Mouse (Mus musculus): ENCODE measurements around the gene Grk3. TPM values are rescaled to one million over a fixed set of nuclear protein-coding genes. Genes with fewer than 3 reads are reported as not detected.

Grk3 gene
- polyA plus RNA-seq, 1 experiment from 2014 or later, result 6.6 TPM

GRCm38 (mm10) chr5:112956841-112957240, 58.8 kb downstream of the Grk3 start:
- no peaks in the 10 kb centered on the region for H3K9me3 ChIP-seq
- H3K4me1 ChIP-seq (replicated peaks), result peaks cover 49% of the 10 kb centered on the region
- no peaks in the 10 kb centered on the region for H3K36me3 ChIP-seq
- H3K4me3 ChIP-seq, result no peak overlapping the region
- no peak for DNase-seq (ENCODE audit: low spot score)
- WGBS, result 90% methylated on average over 12 of the region's 12 CpGs
- no peak overlapping the region for H3K27ac ChIP-seq
- no peaks in the 10 kb centered on the region for H3K27me3 ChIP-seq (ENCODE audit: insufficient read depth, poor library complexity, severe bottlenecking)

DNA sequence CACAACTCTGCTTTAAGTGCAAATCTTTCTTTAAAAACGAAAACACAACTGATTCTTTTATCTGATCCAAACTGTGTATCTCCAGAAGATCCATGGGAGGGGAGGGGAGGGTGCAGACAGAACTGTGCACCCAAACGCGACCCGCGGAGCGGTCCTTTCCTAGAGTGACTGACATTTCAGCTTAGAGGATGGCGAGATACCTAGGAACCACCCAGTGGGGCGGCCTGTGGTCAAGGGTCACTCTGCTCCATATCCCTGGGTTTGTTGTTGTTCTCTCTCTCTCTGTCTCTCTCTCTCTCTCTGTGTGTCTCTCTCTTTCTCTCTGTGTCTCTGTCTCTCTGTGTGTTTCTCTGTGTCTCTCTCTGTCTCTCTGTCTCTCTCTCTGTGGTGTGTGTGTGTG, 59.2 kb downstream of the Grk3 start:
- Histone ChIP-seq H3K9me3 (no peaks in the 10 kb centered on the region), H3K36me3 (no peaks in the 10 kb centered on the region), H3K4me1 (replicated peaks) (peaks cover 44% of the 10 kb centered on the region), H3K27me3 (ENCODE audit: insufficient read depth, poor library complexity, severe bottlenecking) (no peaks in the 10 kb centered on the region), H3K4me3 (no peak overlapping the region), H3K27ac (no peak overlapping the region)
- WGBS, result 82% methylated on average over 8 of the region's 8 CpGs
- no peak for DNase-seq (ENCODE audit: low spot score)

DNA sequence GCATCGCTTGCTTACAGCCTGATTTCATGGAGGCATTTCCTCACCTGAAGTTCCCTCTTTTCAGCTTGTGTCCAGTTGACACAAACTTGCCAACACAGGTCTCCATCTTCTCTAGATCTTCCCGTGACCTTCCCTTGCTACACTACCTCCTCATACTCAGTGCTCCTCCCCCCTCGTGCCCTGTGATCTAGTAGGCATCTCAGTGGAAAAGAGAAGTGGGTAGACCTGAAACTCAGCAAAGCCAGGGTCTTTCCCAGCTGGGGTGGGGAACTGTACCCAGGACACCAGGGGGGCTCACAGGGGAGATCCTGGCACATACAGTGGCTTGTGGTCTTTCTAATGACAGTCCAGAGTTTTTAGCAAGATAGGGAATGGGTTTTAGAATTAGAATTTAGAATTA, 64.7 kb downstream of the Grk3 start:
- Histone ChIP-seq H3K4me1 (replicated peaks) (peaks cover 5% of the 10 kb centered on the region; the same call in 1 of the 2 replicates), H3K9me3 (no peaks in the 10 kb centered on the region), H3K27me3 (ENCODE audit: insufficient read depth, poor library complexity, severe bottlenecking) (no peaks in the 10 kb centered on the region), H3K27ac (no peak overlapping the region), H3K36me3 (no peaks in the 10 kb centered on the region), H3K4me3 (no peak overlapping the region)
- WGBS, result 92% methylated on average over 3 of the region's 3 CpGs
- no peak for DNase-seq (ENCODE audit: low spot score)

GRCm38 (mm10) chr5:112945925-112946324, 69.7 kb downstream of the Grk3 start:
- DNase-seq (ENCODE audit: low spot score), result no peak
- 86% methylated on average over 7 of the region's 7 CpGs for WGBS

DNA sequence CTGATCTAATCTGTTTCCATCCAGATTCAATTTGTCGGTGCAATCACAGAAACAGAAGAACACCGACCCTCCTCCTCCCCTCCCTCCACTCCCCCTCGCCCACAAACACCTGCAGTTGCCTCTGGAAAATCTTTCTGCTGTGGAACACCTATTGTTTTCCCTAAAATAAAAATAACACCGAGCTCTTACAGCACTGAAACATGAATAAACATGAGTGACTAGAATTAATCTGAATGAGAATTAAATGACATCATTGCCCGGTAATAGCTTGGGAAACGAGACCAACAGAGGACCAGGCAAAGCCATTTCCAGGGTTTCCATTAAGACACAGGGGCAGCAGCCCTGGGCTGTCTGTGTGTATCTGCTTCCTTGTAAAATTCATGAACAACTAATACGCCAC, 73.3 kb downstream of the Grk3 start:
- Histone ChIP-seq H3K27ac (peak overlapping the region; percentile 56; the same call in 1 of the 2 replicates), H3K4me1 (replicated peaks) (peaks cover 13% of the 10 kb centered on the region; the same call in 1 of the 2 replicates), H3K4me3 (no peak overlapping the region), H3K36me3 (peaks cover 8% of the 10 kb centered on the region), H3K9me3 (no peaks in the 10 kb centered on the region), H3K27me3 (ENCODE audit: insufficient read depth, poor library complexity, severe bottlenecking) (no peaks in the 10 kb centered on the region; the same call in 1 of the 2 replicates)
- DNase-seq (ENCODE audit: low spot score), result no peak
- WGBS, result 72% methylated on average over 7 of the region's 7 CpGs

More at GRCm38 (mm10) chr5:112945925-112946324, 69.7 kb downstream of the Grk3 start:
- no peaks in the 10 kb centered on the region for H3K9me3 ChIP-seq
- H3K27me3 ChIP-seq (ENCODE audit: insufficient read depth, poor library complexity, severe bottlenecking), result no peaks in the 10 kb centered on the region
- no peak overlapping the region for H3K27ac ChIP-seq
- H3K4me3 ChIP-seq, result no peak overlapping the region
- peaks cover 8% of the 10 kb centered on the region for H3K36me3 ChIP-seq
- H3K4me1 ChIP-seq (replicated peaks), result peaks cover 11% of the 10 kb centered on the region; the same call in 1 of the 2 replicates

DNA sequence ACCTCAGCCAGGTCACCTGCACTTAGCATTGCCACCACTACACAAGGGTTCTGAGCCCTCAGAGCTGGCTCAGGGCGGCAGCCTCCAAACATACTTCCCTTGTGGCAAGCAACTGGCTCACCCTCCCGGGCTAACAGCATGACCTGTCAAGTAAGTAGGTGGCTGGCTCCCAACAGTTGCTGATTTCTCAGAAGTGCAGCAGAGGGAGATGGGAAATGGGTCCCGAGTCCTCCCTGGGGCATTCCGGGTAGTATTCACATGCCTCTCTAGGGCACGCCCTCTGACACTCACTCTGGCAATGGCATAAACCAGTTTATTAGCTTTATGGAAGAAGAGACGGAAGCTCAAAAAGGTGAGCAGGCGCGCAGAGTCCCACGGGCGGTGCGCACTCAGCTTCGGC, 74.6 kb downstream of the Grk3 start:
- peaks cover 15% of the 10 kb centered on the region; the same call in 1 of the 2 replicates for H3K4me1 ChIP-seq (replicated peaks)
- no peak for DNase-seq (ENCODE audit: low spot score)
- H3K4me3 ChIP-seq, result no peak overlapping the region
- peaks cover 8% of the 10 kb centered on the region for H3K36me3 ChIP-seq
- no peaks in the 10 kb centered on the region for H3K9me3 ChIP-seq
- no peak overlapping the region for H3K27ac ChIP-seq
- no peaks in the 10 kb centered on the region; the same call in 1 of the 2 replicates for H3K27me3 ChIP-seq (ENCODE audit: insufficient read depth, poor library complexity, severe bottlenecking)
- WGBS, result 95% methylated on average over 12 of the region's 12 CpGs

GRCm38 (mm10) chr5:112936632-112937031, 79.0 kb downstream of the Grk3 start:
- Histone ChIP-seq H3K4me3 (no peak overlapping the region), H3K36me3 (peaks cover 6% of the 10 kb centered on the region), H3K4me1 (replicated peaks) (peaks cover 19% of the 10 kb centered on the region), H3K9me3 (no peaks in the 10 kb centered on the region), H3K27ac (no peak overlapping the region), H3K27me3 (ENCODE audit: insufficient read depth, poor library complexity, severe bottlenecking) (no peaks in the 10 kb centered on the region; the same call in 1 of the 2 replicates)
- 86% methylated on average over 10 of the region's 10 CpGs for WGBS
- no peak for DNase-seq (ENCODE audit: low spot score)

DNA sequence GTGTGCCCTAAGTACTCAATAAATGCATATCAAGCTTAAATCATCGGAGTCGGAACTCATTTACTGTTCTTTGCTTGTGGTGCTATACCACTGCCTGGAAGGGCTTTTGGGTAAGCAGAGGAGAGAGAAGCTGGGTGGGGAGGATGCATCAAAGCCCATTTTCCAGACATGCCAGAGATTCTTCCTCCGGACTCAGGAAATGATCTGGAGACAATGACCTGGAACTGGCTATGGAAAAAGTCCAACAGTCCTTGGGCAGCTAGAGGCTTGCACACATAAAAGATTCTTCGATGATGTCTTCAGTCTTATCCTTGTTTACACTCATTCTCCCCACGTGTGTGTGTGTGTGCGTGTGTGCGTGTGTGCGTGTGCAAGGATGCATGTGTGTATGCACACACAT, 80.2 kb downstream of the Grk3 start:
- Histone ChIP-seq H3K4me3 (no peak overlapping the region), H3K4me1 (replicated peaks) (peaks cover 16% of the 10 kb centered on the region), H3K9me3 (no peaks in the 10 kb centered on the region), H3K27ac (no peak overlapping the region), H3K36me3 (no peaks in the 10 kb centered on the region), H3K27me3 (ENCODE audit: insufficient read depth, poor library complexity, severe bottlenecking) (no peaks in the 10 kb centered on the region; the same call in 1 of the 2 replicates)
- 94% methylated on average over 8 of the region's 8 CpGs for WGBS
- DNase-seq (ENCODE audit: low spot score), result no peak

GRCm38 (mm10) chr5:112932878-112933567, 82.6 kb downstream of the Grk3 start:
- Histone ChIP-seq H3K27me3 (ENCODE audit: insufficient read depth, poor library complexity, severe bottlenecking) (no peaks in the 10 kb centered on the region), H3K9me3 (no peaks in the 10 kb centered on the region), H3K4me1 (replicated peaks) (peaks cover 22% of the 10 kb centered on the region), H3K4me3 (no peak overlapping the region), H3K36me3 (no peaks in the 10 kb centered on the region), H3K27ac (no peak overlapping the region)
- DNase-seq (ENCODE audit: low spot score), result no peak
- 86% methylated on average over 11 of the region's 11 CpGs for WGBS

DNA sequence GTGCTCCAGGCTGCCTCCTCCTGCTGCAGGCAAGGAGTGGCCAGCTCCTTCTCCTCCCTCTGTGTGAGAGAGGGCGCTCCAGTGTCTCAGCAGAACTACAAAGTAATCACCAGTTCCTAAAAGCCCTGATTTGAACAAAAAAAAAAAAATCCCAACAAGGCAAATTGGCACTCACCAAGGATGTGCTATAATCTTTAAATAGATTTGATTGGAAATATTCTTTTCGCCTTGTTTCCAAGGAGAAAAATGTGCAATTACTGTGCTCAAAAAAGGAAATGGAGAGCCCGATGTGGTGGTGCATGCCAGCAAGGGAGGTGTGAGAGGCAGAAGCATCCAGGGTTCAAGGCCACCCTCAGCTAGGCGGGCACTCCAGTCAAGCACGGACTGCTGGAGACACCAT, 83.7 kb downstream of the Grk3 start:
- Histone ChIP-seq H3K9me3 (no peaks in the 10 kb centered on the region), H3K36me3 (no peaks in the 10 kb centered on the region), H3K4me3 (no peak overlapping the region), H3K4me1 (replicated peaks) (peaks cover 28% of the 10 kb centered on the region), H3K27me3 (ENCODE audit: insufficient read depth, poor library complexity, severe bottlenecking) (no peaks in the 10 kb centered on the region), H3K27ac (0 out of 2 replicates have a peak overlapping the region, but pooled peaks have one; percentile 1)
- DNase-seq (ENCODE audit: low spot score), result no peak
- WGBS, result 85% methylated on average over 5 of the region's 5 CpGs

GRCm38 (mm10) chr5:112928201-112928881, 87.2 kb downstream of the Grk3 start:
- peaks cover 28% of the 10 kb centered on the region for H3K4me1 ChIP-seq (replicated peaks)
- no peak overlapping the region for H3K27ac ChIP-seq
- H3K27me3 ChIP-seq (ENCODE audit: insufficient read depth, poor library complexity, severe bottlenecking), result no peaks in the 10 kb centered on the region
- H3K4me3 ChIP-seq, result no peak overlapping the region
- H3K36me3 ChIP-seq, result no peaks in the 10 kb centered on the region
- H3K9me3 ChIP-seq, result no peaks in the 10 kb centered on the region
- WGBS, result 48% methylated on average over 10 of the region's 10 CpGs
- no peak for DNase-seq (ENCODE audit: low spot score)

- no peaks in the 10 kb centered on the region for H3K27me3 ChIP-seq (ENCODE audit: insufficient read depth, poor library complexity, severe bottlenecking)
- no peak overlapping the region for H3K4me3 ChIP-seq
- 95% methylated on average over 5 of the region's 5 CpGs for WGBS
- DNase-seq (ENCODE audit: low spot score), result no peak
- H3K27ac ChIP-seq, result no peak overlapping the region
- H3K4me1 ChIP-seq (replicated peaks), result peaks cover 26% of the 10 kb centered on the region
- no peaks in the 10 kb centered on the region for H3K36me3 ChIP-seq
- H3K9me3 ChIP-seq, result no peaks in the 10 kb centered on the region
These were observed 90.2 kb downstream of the Grk3 start for GRCm38 (mm10) chr5:112925422-112925821.

DNA sequence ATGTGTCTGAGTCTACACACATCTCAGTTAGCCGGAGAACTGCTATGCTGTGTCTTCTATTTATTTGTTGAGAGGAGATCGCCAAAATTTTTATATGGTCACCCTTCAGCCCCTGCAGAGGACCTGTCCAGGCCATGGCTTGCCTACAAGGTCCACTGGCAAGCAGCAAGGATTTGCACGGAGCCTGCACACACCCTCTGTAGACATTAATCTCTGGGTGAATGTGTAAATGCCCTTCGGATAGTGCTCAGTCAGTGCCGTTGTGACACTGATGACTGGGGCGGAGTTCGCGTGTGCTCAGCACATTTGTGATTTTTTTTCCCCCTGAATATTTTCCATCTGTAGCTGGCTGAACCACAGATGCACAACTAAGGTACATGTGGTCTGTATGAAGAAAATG, 90.8 kb downstream of the Grk3 start:
- H3K36me3 ChIP-seq, result no peaks in the 10 kb centered on the region
- DNase-seq (ENCODE audit: low spot score), result no peak
- H3K4me3 ChIP-seq, result no peak overlapping the region
- peaks cover 26% of the 10 kb centered on the region for H3K4me1 ChIP-seq (replicated peaks)
- no peak overlapping the region for H3K27ac ChIP-seq
- 96% methylated on average over 8 of the region's 8 CpGs for WGBS
- no peaks in the 10 kb centered on the region for H3K9me3 ChIP-seq
- H3K27me3 ChIP-seq (ENCODE audit: insufficient read depth, poor library complexity, severe bottlenecking), result no peaks in the 10 kb centered on the region
